Mouse (Mus musculus): ENCODE measurements around the gene Akt2. TPM values are rescaled to one million over a fixed set of nuclear protein-coding genes. Genes with fewer than 3 reads are reported as not detected.

Akt2 gene
- total and polyA plus RNA-seq, 2 experiments from 2014 or later = 64.0 to 83.1 TPM

GRCm38 (mm10) chr7:27644471-27644870, 53.1 kb downstream of the Akt2 start:
- no peaks in the 10 kb centered on the region for H3K36me3 ChIP-seq (ENCODE audit: insufficient read depth, low read length)
- H3K4me2 ChIP-seq (ENCODE audit: low read depth, low read length) = no peak overlapping the region
- no peak for ATAC-seq
- no peaks in the 10 kb centered on the region for H3K4me1 ChIP-seq (ENCODE audit: insufficient read depth, low read length)
- 58% methylated on average over 1 of the region's 1 CpGs for WGBS
- H3K9me3 ChIP-seq (ENCODE audit: low read length) = no peaks in the 10 kb centered on the region
- no peak for TF ChIP-seq CTCF (IDR thresholded peaks at IDR 0.05; ENCODE audit: low read depth)
- no peak overlapping the region for H3K27ac ChIP-seq
- DNase-seq (ENCODE audit: low spot score) = no peak
- H3K4me3 ChIP-seq (ENCODE audit: low read length) = no peak overlapping the region
- H3K27me3 ChIP-seq (ENCODE audit: insufficient read depth, low read length) = no peaks in the 10 kb centered on the region
- H3K9ac ChIP-seq (replicated peaks; ENCODE audit: low read length) = no peak overlapping the region

- no peak overlapping the region for H3K27ac ChIP-seq
- H3K4me3 ChIP-seq (ENCODE audit: low read length) = no peak overlapping the region
- no peaks in the 10 kb centered on the region for H3K27me3 ChIP-seq (ENCODE audit: insufficient read depth, low read length)
- no peak overlapping the region for H3K9ac ChIP-seq (replicated peaks; ENCODE audit: low read length)
- H3K9me3 ChIP-seq (ENCODE audit: low read length) = no peaks in the 10 kb centered on the region
- no peaks in the 10 kb centered on the region for H3K36me3 ChIP-seq (ENCODE audit: insufficient read depth, low read length)
- WGBS = 84% methylated on average over 7 of the region's 7 CpGs
- ATAC-seq = no peak
- H3K4me1 ChIP-seq (ENCODE audit: insufficient read depth, low read length) = no peaks in the 10 kb centered on the region
- H3K4me2 ChIP-seq (ENCODE audit: low read depth, low read length) = no peak overlapping the region
- no peak for TF ChIP-seq CTCF (IDR thresholded peaks at IDR 0.05; ENCODE audit: low read depth)
- DNase-seq (ENCODE audit: low spot score) = no peak
These were observed 55.2 kb downstream of the Akt2 start for GRCm38 (mm10) chr7:27646516-27646915.

- ATAC-seq (no peak), DNase-seq (ENCODE audit: low spot score) (no peak)
- Histone ChIP-seq H3K27ac (no peak overlapping the region), H3K36me3 (ENCODE audit: insufficient read depth, low read length) (no peaks in the 10 kb centered on the region), H3K4me2 (ENCODE audit: low read depth, low read length) (no peak overlapping the region), H3K9ac (replicated peaks; ENCODE audit: low read length) (no peak overlapping the region), H3K4me3 (ENCODE audit: low read length) (no peak overlapping the region), H3K4me1 (ENCODE audit: insufficient read depth, low read length) (no peaks in the 10 kb centered on the region), H3K9me3 (ENCODE audit: low read length) (no peaks in the 10 kb centered on the region), H3K27me3 (ENCODE audit: insufficient read depth, low read length) (no peaks in the 10 kb centered on the region)
- no peak for TF ChIP-seq CTCF (IDR thresholded peaks at IDR 0.05; ENCODE audit: low read depth)
- 84% methylated on average over 6 of the region's 6 CpGs for WGBS
These were observed 56.1 kb downstream of the Akt2 start for GRCm38 (mm10) chr7:27647281-27648002.

DNA sequence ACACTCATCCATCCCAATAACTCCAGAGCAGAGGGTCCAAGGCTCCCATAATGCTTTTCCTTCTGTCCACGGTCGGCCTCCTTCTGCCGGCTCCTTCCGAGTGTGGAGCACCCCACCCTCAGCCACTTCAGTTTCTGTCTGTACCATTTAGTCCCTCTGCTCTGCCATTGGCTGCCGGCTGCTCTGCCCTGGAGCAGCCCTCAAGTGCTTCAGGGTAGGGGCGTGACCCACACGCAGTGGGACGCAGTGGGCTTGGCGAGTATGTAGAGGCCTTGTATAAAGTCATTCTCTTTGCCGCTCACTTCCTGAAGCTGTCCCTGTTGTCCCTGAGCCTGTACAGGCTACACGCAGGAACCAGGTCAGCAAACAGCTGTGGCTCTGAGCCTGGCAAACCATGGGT, 58.4 kb downstream of the Akt2 start:
- H3K4me3 ChIP-seq (ENCODE audit: low read length) = no peak overlapping the region
- ATAC-seq (no peak), DNase-seq (ENCODE audit: low spot score) (no peak)
- no peaks in the 10 kb centered on the region for H3K27me3 ChIP-seq (ENCODE audit: insufficient read depth, low read length)
- H3K4me2 ChIP-seq (ENCODE audit: low read depth, low read length) = no peak overlapping the region
- no peaks in the 10 kb centered on the region for H3K9me3 ChIP-seq (ENCODE audit: low read length)
- no peak overlapping the region for H3K27ac ChIP-seq
- WGBS = 93% methylated on average over 11 of the region's 11 CpGs
- TF ChIP-seq CTCF (IDR thresholded peaks at IDR 0.05; ENCODE audit: low read depth) = no peak
- H3K4me1 ChIP-seq (ENCODE audit: insufficient read depth, low read length) = no peaks in the 10 kb centered on the region
- H3K9ac ChIP-seq (replicated peaks; ENCODE audit: low read length) = no peak overlapping the region
- no peaks in the 10 kb centered on the region for H3K36me3 ChIP-seq (ENCODE audit: insufficient read depth, low read length)

DNA sequence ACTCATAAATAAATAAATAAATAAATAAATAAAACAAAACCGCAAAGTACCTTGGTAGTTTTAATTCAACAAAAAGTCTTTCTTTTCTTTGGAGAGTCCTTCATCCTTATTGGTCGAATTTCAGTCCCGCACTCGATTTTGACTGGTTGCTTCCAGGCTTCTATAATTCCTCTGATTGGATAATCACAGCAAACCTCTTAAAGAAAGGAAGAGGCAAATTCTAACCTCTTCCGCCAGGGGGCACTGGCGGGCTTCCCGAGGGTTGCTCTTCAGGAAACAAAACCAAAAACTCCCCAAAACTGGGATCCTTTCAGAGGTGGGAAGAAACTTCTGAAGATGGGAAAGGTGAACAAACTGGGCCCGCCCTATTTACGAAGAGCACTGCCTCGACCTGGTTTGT, 59.6 kb downstream of the Akt2 start:
- H3K4me3 ChIP-seq (ENCODE audit: low read length) = no peak overlapping the region
- no peaks in the 10 kb centered on the region for H3K36me3 ChIP-seq (ENCODE audit: insufficient read depth, low read length)
- ATAC-seq = no peak
- H3K9ac ChIP-seq (replicated peaks; ENCODE audit: low read length) = no peak overlapping the region
- H3K27ac ChIP-seq = no peak overlapping the region
- H3K4me1 ChIP-seq (ENCODE audit: insufficient read depth, low read length) = no peaks in the 10 kb centered on the region
- 5% methylated on average over 10 of the region's 10 CpGs for WGBS
- H3K27me3 ChIP-seq (ENCODE audit: insufficient read depth, low read length) = no peaks in the 10 kb centered on the region
- no peaks in the 10 kb centered on the region for H3K9me3 ChIP-seq (ENCODE audit: low read length)
- H3K4me2 ChIP-seq (ENCODE audit: low read depth, low read length) = no peak overlapping the region
- DNase-seq (ENCODE audit: low spot score) = peak; percentile 91
- peak; percentile 73 for TF ChIP-seq CTCF (IDR thresholded peaks at IDR 0.05; ENCODE audit: low read depth)

GRCm38 (mm10) chr7:27653681-27654437, 62.5 kb downstream of the Akt2 start, which contains the start of gene Ttc9b:
Gene Ttc9b, plus strand, starts transcription at chr7:27653915.
- ATAC-seq (peak; percentile 76), DNase-seq (ENCODE audit: low spot score) (peak; percentile 91)
- 2% methylated on average over 54 of the region's 62 CpGs for WGBS
- peak; percentile 49 for TF ChIP-seq CTCF (IDR thresholded peaks at IDR 0.05; ENCODE audit: low read depth)
- Histone ChIP-seq H3K4me3 (ENCODE audit: low read length) (peak within 1 kb of the TSS; percentile 55), H3K27ac (peak within 1 kb of the TSS; percentile 92), H3K9ac (replicated peaks; ENCODE audit: low read length) (peak within 1 kb of the TSS; percentile 82), H3K27me3 (ENCODE audit: insufficient read depth, low read length) (no peaks in the 10 kb centered on the region), H3K36me3 (ENCODE audit: insufficient read depth, low read length) (peaks cover 17% of the 10 kb centered on the region; the same call in 1 of the 2 replicates), H3K4me1 (ENCODE audit: insufficient read depth, low read length) (no peaks in the 10 kb centered on the region), H3K4me2 (ENCODE audit: low read depth, low read length) (peak within 1 kb of the TSS; percentile 62), H3K9me3 (ENCODE audit: low read length) (no peaks in the 10 kb centered on the region)
